Mouse (Mus musculus) erythroblast, adult 5-6 weeks (primary cell): ENCODE data around the gene Gpr50. TPM values are rescaled to one million over a fixed set of nuclear protein-coding genes. Genes with fewer than 3 reads are reported as not detected.

Source experiments
- ATAC-seq: replicated peaks from 2 replicates; pipeline ENCODE4 v1.8.0; 2016; ENCODE audit warnings: moderate number of reproducible peaks, mild to moderate bottlenecking, moderate TSS enrichment, inconsistent platforms; ENCODE audit not compliant: poor library complexity, low FRiP score, severe bottlenecking
- total RNA-seq, 2 experiments: library from RNA; stranded (forward) in 1 of 2; stranded (reverse) in 1 of 2; fragments of 150-400 nt in 1 of 2; fragments of 200-764, 138-1000 nt in 1 of 2; gene quantifications; 2 replicates each; pipeline versions ENCODE4 v1.2.3 to v1.2.4; 2015 to 2017; ENCODE audit warnings: low replicate concordance in 2 of 2

Gene Gpr50
- total RNA-seq (2015; ENCODE audit: low replicate concordance), result not detected in 2 replicates
- 0.56 TPM in 1 of 2 replicates, not detected in the other for total RNA-seq (2017; ENCODE audit: low replicate concordance)

DNA sequence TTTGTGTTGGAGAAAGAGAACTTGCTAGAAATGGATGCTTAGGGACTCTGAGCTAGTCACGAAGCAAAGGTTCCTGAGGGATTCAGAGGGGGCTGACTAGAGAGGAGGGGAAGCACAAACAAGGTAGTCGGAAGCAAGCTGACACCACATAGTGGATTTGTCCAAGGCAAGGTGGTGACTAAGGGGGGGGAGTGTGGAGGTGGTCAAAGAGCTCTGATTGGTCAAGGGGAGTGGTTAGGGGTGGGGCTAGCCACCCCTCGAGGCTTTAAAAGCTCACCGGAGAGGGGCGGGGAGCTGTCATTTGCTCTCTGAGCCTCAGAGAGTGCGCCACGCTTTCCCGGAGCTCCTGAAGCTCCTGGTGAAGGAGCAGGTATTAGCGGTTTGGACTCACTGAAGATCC, at the start of gene Gpr50:
Gene Gpr50, plus strand, starts transcription at position 294 of the 400 bp plus-strand sequence.
- no peak for ATAC-seq

DNA sequence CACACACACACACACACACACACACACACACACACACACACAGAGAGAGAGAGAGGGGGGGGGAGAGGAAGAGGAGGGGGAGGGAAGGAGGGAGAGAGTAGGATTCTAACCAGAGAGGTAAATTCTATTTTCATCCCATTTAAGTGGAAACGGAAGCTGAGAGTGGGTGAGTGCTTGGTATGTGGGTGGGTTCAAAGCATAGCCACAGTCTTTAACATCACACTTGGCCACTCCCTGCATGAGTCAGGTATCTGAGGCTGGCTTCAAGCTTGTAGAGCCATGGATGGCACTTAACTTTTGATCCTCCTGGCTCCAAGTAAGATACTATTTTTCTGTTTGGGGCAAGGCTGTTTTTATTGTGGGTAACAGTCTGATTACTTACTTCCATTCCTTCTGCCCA, 41.2 kb upstream of the Gpr50 start:
- no peak for ATAC-seq

DNA sequence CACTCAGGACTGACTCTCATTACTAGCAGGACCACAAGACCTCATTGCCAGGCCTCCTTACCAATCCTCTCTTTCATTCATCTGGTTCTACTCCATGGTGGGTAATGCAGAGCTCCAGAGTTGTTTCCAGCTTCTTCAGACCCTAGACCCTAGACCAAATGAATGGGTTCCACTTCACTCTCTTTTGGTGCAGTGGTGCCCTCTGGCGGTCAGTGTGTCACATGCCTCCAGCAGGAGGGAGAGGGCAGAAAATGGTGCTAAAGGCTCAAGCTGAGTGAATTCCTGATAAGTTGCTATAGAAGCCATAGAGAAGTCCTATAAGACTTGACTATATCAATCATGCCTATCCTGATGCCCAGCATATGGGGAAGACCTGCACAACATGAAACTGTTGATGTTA, 39.6 kb upstream of the Gpr50 start:
- no peak for ATAC-seq

DNA sequence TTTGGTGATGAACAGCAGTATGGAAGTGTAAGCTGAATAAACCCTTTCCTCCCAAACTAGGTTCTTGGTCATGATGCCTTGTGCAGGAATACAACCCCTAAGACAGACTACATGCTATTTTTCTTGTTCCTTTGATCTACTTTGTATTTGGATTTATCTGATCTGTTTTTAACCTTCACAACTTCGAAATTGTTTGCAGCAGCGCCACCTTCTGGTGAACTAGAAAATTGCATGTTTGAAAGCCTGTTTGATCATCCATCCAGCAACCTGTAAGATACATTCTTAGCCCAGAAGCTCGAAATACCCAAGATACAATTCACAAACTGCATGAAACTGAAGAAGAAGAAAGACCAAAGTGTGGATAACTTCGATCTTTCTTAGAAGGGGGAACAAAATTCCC, 35.2 kb upstream of the Gpr50 start:
- ATAC-seq, result no peak

DNA sequence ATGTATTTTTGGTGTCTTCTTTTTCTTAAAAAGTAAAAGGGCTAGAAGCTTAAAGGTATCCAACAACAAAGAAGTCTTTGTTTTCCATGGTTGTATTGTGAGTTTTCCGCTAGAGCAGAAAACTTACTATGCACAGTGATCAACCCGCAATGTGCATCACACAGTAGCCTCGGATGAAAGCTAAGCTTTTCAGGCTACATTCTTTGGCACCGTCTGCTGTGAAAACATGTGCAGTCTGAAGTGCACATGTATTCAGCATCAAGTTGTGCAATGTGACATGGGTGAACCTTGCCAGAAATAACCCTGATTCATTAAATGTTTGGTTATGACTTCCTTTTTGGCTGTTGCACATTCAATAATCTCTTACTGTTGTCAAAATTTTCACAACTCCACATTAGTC, 32.8 kb upstream of the Gpr50 start:
- ATAC-seq, result no peak

DNA sequence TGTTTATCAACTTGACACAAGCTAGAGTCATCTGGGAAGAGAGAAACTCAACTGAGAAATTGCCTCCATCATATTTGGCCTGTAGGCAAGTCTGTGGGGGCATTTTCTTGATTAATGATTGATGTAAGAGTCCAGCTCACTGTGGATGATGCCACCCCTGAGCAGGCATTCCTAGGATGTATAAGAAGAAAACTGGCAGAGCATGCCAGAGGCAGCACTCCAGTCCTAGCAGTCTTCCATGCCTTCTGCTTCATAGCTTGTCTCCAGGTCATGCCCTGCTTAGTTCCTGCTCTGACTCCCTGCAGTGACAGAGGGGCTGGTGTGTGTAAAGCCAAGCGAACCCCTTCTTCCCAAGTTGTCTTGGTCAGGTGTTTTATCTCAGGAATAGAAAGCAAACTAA, 32.3 kb upstream of the Gpr50 start:
- no peak for ATAC-seq

DNA sequence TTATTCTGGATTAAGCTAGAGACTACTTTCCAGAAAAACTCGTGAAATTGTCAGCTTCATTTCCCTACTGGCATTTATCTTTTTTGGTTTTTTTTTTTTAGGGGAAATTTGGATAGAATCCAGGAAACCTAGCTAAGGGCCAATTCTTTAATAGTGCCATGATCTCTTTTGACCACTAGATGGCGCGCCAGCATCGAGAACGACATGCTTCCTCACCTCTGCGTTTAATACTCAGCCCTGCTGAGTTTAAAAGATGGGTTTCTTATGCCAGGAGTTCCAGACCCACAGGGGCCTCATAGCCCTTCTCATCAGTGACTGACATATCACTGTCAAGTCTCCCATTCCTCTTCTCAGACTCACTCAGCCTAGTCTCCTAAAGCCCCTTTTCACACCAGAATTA, 15.5 kb upstream of the Gpr50 start:
- ATAC-seq, result no peak

DNA sequence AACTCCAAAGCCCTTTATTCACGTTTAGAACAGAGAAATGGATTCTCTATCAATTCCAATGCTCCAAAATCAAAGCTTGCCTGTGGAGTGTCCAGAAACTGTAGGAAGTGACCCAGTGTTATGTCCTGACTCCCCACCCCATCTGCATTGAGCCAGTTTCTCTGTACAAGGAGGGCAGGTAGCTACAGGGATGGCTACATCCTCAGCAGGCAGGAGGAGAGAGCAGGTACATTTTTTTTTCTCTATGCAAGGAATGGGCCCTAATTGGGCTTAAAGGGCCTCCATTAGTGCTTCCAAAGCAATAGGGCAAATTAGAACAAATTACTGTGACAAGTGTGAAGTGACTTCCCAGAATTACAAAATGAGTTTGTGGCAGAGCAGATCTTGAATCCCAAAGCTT, 15.0 kb upstream of the Gpr50 start:
- ATAC-seq, result no peak

DNA sequence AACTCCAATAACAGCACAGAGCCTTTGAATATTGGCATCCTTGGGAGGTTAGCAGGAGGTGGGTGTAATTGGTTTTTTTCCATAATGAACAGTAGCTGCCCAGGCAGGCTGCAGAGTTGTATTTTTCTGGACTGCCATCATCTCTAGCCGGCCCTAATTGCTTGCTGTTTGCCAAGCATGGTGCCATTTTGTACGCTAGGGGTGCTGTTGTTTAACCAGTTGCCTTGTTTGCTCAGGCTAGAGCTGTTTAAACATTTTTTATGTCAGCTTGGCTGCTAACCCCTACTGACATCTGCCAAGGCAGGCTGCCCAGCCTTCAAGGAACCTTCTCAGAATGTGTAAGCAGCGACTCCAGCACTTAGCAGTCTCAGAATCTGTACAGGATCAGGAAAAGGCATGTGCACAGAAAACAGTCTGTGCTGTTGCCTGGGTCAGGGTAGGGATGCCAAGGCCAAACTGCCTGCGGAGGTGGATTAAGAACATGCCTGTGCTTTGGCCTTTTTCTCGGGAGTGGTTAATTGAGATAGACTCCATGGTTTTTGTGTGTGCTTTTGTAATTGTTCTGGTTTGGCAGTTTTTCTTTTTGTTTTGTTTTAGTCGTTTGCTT, 14.5 kb upstream of the Gpr50 start:
- ATAC-seq, result no peak

DNA sequence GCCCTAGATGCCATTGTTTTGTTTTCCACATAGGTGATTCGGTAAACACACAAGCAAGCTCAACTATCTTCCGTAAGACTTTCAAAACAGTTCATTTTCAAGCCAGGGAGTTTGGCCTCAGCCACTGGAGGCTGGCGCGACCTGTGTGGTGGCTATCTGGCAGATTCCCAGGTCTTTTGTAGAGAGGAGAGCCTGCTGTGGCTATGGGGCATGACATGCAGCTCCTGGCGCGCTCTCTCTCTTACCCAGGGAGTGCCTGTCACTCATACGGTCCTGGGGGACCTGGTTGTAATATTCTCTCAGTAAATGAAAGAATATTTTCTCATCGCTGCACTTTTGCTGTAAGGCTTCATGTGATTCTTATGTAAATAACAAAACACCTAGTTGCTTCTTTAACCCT, 13.5 kb upstream of the Gpr50 start:
- ATAC-seq, result no peak

DNA sequence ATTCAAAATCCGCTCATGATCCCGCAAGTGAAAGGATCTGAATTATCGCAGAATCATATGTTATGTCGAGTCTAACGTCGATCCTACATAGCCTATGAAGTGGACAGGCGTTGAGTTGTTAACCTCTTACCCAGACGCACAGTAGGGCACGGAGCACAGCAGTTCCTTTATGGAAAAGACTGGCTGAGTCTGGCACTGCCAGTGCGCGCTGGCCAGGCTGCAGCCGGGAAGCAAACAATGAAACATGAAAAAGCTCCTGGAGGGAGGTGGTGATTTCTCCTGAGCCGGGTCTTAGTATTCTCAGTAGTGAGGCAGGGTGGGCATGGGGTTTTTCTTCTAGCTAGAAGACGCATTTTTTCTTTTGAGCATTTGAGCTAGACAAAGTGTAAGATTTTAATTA, 1.7 kb upstream of the Gpr50 start:
- no peak for ATAC-seq

DNA sequence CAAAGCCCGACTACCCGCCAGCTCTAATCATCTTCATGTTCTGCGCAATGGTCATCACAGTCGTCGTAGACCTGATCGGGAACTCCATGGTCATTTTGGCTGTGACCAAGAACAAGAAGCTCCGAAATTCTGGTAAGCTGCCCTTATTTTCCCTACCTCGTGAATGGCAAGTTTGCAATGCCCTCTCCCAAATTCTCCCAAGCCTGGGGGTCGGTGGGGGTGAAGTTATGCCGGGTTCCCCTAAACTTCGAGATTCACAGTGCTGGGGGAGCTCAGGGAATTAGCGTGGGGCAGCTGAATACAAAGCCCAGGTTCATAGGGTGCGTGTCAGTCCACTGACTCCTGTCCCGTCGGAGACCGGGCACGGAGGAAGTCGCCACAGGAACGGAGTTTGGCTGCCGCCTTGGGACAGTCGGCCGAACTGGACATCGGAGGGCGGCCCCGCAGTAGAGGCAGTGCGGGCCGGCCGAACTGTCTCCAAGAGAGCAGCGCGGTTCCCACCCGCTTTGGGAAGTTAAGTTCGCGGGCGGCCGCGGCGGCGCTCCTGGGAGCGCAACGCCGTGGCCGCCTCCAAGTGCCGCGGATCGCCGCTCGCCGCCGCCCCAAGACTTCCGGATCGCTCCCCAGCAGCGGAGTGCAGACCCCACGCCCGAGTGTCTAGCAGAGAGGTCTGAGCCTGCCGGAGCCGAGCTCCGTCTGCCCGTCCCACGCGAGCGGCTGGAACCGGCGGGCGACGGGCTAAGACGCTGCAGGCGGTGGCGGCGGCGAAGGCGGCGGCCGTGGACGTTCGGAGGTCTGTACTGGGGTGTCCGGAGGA, 612 bp downstream of the Gpr50 start:
- no peak for ATAC-seq

DNA sequence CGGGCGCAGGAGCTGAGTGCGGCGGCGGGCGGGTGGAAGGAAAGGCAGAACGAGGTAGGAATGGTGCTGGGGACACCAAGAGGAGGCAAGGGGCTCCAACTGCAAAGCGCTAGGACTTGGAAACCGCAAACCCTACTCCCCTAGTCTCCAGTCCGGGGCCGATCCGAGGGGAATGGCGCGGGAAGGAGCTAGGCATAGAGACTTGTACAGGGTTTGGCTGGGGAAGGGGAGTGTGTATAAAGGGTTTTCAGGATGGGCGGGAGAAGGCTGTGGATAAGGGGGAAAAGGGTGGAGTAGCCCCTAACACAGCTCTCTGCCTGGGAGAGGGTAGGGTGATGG, 1.2 kb downstream of the Gpr50 start:
- no peak for ATAC-seq

DNA sequence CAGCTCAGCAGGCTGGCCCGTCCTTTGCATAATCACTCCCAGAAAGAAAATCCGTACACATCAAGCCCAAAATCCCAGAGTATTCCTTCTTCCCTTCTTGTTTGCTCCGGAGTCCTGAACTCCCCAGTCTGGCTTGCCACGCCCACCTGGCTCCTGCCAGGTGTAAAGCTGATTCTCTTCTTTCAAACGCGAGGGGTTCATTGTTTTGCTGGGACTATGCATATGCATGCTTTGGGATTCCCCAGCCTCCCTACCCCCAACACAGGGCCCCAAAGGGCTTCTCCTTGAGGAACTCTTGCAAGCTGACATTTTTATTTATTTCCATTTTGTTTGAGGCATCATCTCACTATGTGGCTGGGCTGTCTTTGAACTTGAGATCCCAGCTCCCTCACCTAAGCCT, 6.8 kb downstream of the Gpr50 start:
- no peak for ATAC-seq

DNA sequence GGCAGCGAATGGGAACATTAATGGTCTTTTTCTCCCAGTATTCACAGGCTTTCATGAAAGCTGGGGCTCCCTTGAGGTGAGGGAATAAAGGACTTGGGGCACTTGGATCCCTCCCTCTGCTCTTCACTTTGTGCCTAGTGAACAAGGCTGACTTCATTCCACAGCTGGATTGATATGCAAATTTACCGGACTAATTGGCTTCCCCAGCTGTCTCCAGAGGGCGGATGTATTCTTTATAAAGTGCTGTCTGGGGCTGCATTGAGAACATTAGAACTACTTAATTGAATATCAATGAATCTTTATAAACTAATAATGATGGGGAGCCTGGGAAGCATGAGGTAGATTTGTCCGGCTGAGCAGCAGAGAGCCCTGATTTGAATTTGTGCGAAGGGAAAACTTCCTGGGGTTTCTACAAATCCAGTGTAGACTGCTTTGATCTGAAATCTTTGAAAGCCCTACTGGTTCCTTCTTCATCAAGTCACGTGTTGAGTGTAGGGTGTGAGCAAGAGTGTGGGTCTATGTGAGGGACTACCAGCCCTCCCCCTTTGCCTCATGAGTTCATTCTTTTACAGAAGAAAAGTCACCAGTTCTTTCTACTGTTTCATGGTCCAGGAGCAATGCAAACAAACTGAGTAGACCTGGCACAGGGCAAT, 37.5 kb downstream of the Gpr50 start:
- ATAC-seq, result no peak

Other genes starting within 250 kb of the Gpr50 start
- gene Cd99l2, start 170.8 kb upstream of the Gpr50 start, total RNA-seq (2015; ENCODE audit: low replicate concordance), result 0.77 and 6.1 TPM in 2 replicates
- gene Cd99l2, start 170.8 kb upstream of the Gpr50 start, total RNA-seq (2017; ENCODE audit: low replicate concordance), result 6.3 and 7.0 TPM in 2 replicates
- gene Hmgb3, start 107.7 kb upstream of the Gpr50 start, total RNA-seq (2015; ENCODE audit: low replicate concordance), result 30.5 and 42.1 TPM in 2 replicates
- 72.8 TPM in 2 replicates for gene Hmgb3, start 107.7 kb upstream of the Gpr50 start, total RNA-seq (2017; ENCODE audit: low replicate concordance)
- 10.0 and 23.2 TPM in 2 replicates for gene Vma21, start 152.3 kb downstream of the Gpr50 start, total RNA-seq (2015; ENCODE audit: low replicate concordance)
- 2.5 and 3.8 TPM in 2 replicates for gene Vma21, start 152.3 kb downstream of the Gpr50 start, total RNA-seq (2017; ENCODE audit: low replicate concordance)